Mouse (Mus musculus) CH12.LX (cell line): ENCODE measurements at regions not wholly inside any gene's neighbourhood (a gene's known extent, or its start where the extent isn't known, plus 50 kb on each side); places are given as distances from the start of the nearest gene placed in this dataset.

Experiments used
- DNase-seq: peaks from one replicate; pipeline ENCODE4 v3.0.0-alpha.2; 2013; ENCODE audit errors: extremely low read depth
- H3K27ac ChIP-seq: 2 replicates; pipeline ENCODE4 v1.5.1; 2012; ENCODE audit warnings: low read depth, mild to moderate bottlenecking, control low read depth, moderate library complexity; ENCODE audit not compliant: insufficient read depth
- H3K27me3 ChIP-seq: replicated peaks from 2 replicates; pipeline ENCODE3; 2012; ENCODE audit warnings: inconsistent platforms
- H3K36me3 ChIP-seq, 2 experiments: replicated peaks in 1 of 2; 2 replicates each; pipeline versions ENCODE3 to v1.6.1; 2012; ENCODE audit warnings: inconsistent platforms in 1 of 2, low read length in 1 of 2, mild to moderate bottlenecking in 1 of 2, mixed read lengths in 1 of 2, moderate library complexity in 1 of 2; ENCODE audit not compliant: control insufficient read depth in 1 of 2, insufficient read depth in 1 of 2
- H3K4me1 ChIP-seq, 2 experiments: 2 replicates each; pipeline ENCODE4 v1.6.1; 2012; ENCODE audit warnings: inconsistent platforms in 1 of 2, moderate library complexity in 1 of 2; ENCODE audit not compliant: insufficient read depth in 2 of 2, control insufficient read depth in 1 of 2
- H3K4me2 ChIP-seq: 2 replicates; pipeline ENCODE4 v1.6.1; 2012; ENCODE audit warnings: low read depth, mild to moderate bottlenecking, control low read depth; ENCODE audit not compliant: poor library complexity, insufficient read depth, severe bottlenecking
- H3K4me3 ChIP-seq, 3 experiments: fragments of 150-350 bp in 1 of 3; sonication (generic) in 1 of 3; replicated peaks in 1 of 3; 2 replicates each; pipeline versions ENCODE3 to v1.5.1; 2011 to 2012; ENCODE audit warnings: low read depth in 2 of 3, low read length in 2 of 3, mild to moderate bottlenecking in 2 of 3, moderate library complexity in 2 of 3, control low read depth in 1 of 3, improper control_type of control experiment in 1 of 3, inconsistent platforms in 1 of 3, mixed read lengths in 1 of 3; ENCODE audit not compliant: poor library complexity in 1 of 3
- H3K79me2 ChIP-seq: replicated peaks from 2 replicates; pipeline ENCODE4 v1.6.1; 2012; ENCODE audit warnings: mild to moderate bottlenecking, moderate library complexity; ENCODE audit not compliant: control insufficient read depth, poor library complexity, insufficient read depth, severe bottlenecking; ENCODE audit errors: extremely low read depth
- H3K9ac ChIP-seq: 2 replicates; pipeline ENCODE4 v1.6.1; 2012; ENCODE audit warnings: low read depth, mild to moderate bottlenecking, control low read depth, moderate library complexity; ENCODE audit not compliant: insufficient read depth
- H3K9me3 ChIP-seq: replicated peaks from 2 replicates; pipeline ENCODE3; 2012; ENCODE audit warnings: low read length, inconsistent platforms, mixed read lengths
- CHD1 ChIP-seq: IDR thresholded peaks from 2 replicates; pipeline ENCODE4 v1.6.1; 2012; ENCODE audit warnings: low read depth, low read length, improper control_type of control experiment, inconsistent platforms
- E2F4 ChIP-seq: IDR thresholded peaks from 2 replicates; pipeline ENCODE4 v1.6.1; 2011; ENCODE audit warnings: low read depth, low read length, improper control_type of control experiment; ENCODE audit not compliant: insufficient replicate concordance
- ETS1 ChIP-seq: conservative IDR thresholded peaks from 2 replicates; pipeline ENCODE4 v1.6.1; 2012; ENCODE audit warnings: low read depth, mild to moderate bottlenecking, inconsistent platforms, low read length, improper control_type of control experiment, moderate library complexity
- GABPA ChIP-seq: IDR thresholded peaks from 2 replicates; pipeline ENCODE4 v1.6.1; 2012; ENCODE audit warnings: low read depth, low read length, improper control_type of control experiment, inconsistent platforms; ENCODE audit not compliant: insufficient replicate concordance
- HCFC1 ChIP-seq: IDR thresholded peaks from 2 replicates; pipeline ENCODE4 v1.6.1; 2012; ENCODE audit warnings: low read depth, mild to moderate bottlenecking, inconsistent platforms, low read length, improper control_type of control experiment
- IRF4 ChIP-seq: IDR thresholded peaks from 2 replicates; pipeline ENCODE4 v1.6.1; 2014; ENCODE audit warnings: low read depth, mild to moderate bottlenecking, inconsistent platforms, low read length, improper control_type of control experiment
- JUN ChIP-seq: IDR thresholded peaks from 2 replicates; pipeline ENCODE4 v1.6.1; 2011; ENCODE audit warnings: low read depth, mild to moderate bottlenecking, low read length, improper control_type of control experiment, moderate library complexity; ENCODE audit not compliant: insufficient read depth
- JUND ChIP-seq: conservative IDR thresholded peaks from 2 replicates; pipeline ENCODE4 v1.6.1; 2011; ENCODE audit warnings: low read depth, low read length, improper control_type of control experiment
- MAFK ChIP-seq: IDR thresholded peaks from 2 replicates; pipeline ENCODE4 v1.6.1; 2011; ENCODE audit warnings: low read length, improper control_type of control experiment; ENCODE audit not compliant: insufficient replicate concordance
- MAX ChIP-seq: IDR thresholded peaks from 2 replicates; pipeline ENCODE4 v1.6.1; 2011; ENCODE audit warnings: low read length, improper control_type of control experiment
- MYC ChIP-seq: IDR thresholded peaks from 2 replicates; pipeline ENCODE4 v1.6.1; 2011; ENCODE audit warnings: low read depth, mild to moderate bottlenecking, improper control_type of control experiment, low read length
- NELFE ChIP-seq: IDR thresholded peaks from 2 replicates; pipeline ENCODE4 v1.6.1; 2011; ENCODE audit warnings: low read depth, low read length, improper control_type of control experiment
- PAX5 ChIP-seq: IDR thresholded peaks from 2 replicates; pipeline ENCODE4 v1.6.1; 2012; ENCODE audit warnings: low read length, inconsistent platforms, mixed read lengths
- POLR2A ChIP-seq: IDR thresholded peaks from 2 replicates; pipeline ENCODE4 v1.6.1; 2011; ENCODE audit warnings: low read depth, mild to moderate bottlenecking, improper control_type of control experiment, low read length
- POLR2AphosphoS2 ChIP-seq: IDR thresholded peaks from 2 replicates; pipeline ENCODE4 v1.6.1; 2011; ENCODE audit warnings: low read depth, low read length, improper control_type of control experiment
- RAD21 ChIP-seq: IDR thresholded peaks from 2 replicates; pipeline ENCODE4 v1.6.1; 2011; ENCODE audit warnings: low read depth, mild to moderate bottlenecking, low read length, improper control_type of control experiment, moderate library complexity
- SIN3A ChIP-seq: IDR thresholded peaks from 2 replicates; pipeline ENCODE4 v1.6.1; 2012; ENCODE audit warnings: low read length, improper control_type of control experiment, inconsistent platforms
- TBP ChIP-seq: conservative IDR thresholded peaks from 2 replicates; pipeline ENCODE4 v1.6.1; 2011; ENCODE audit warnings: low read depth, low read length, improper control_type of control experiment
- TCF12 ChIP-seq: IDR thresholded peaks from 2 replicates; pipeline ENCODE4 v1.6.1; 2014; ENCODE audit warnings: low read depth, mild to moderate bottlenecking, inconsistent platforms, low read length, improper control_type of control experiment
- UBTF ChIP-seq: IDR thresholded peaks from 2 replicates; pipeline ENCODE4 v1.6.1; 2012; ENCODE audit warnings: low read depth, mild to moderate bottlenecking, inconsistent platforms, low read length, improper control_type of control experiment, moderate library complexity
- USF2 ChIP-seq: conservative IDR thresholded peaks from 2 replicates; pipeline ENCODE4 v1.6.1; 2011; ENCODE audit warnings: low read depth, low read length, improper control_type of control experiment
- ZC3H11A ChIP-seq: IDR thresholded peaks from 2 replicates; pipeline ENCODE4 v1.6.1; 2012; ENCODE audit warnings: low read depth, mild to moderate bottlenecking, inconsistent platforms, low read length, improper control_type of control experiment
- ZKSCAN1 ChIP-seq: IDR thresholded peaks from 2 replicates; pipeline ENCODE4 v1.6.1; 2012; ENCODE audit warnings: low read depth, inconsistent platforms, low read length, improper control_type of control experiment, borderline replicate concordance
- ZMIZ1 ChIP-seq: IDR thresholded peaks from 2 replicates; pipeline ENCODE4 v1.6.1; 2012; ENCODE audit warnings: low read depth, mild to moderate bottlenecking, inconsistent platforms, low read length, improper control_type of control experiment
- ZNF384 ChIP-seq: IDR thresholded peaks from 2 replicates; pipeline ENCODE4 v1.6.1; 2012; ENCODE audit warnings: low read depth, low read length, improper control_type of control experiment, inconsistent platforms
- dilution Hi-C: fragments of 300-500 bp; cut with MboI; formaldehyde crosslinking; loops from 2 replicates; pipeline ENCODE4 v1.14.3; 2020; ENCODE audit warnings: low sequenced_read_pairs; ENCODE audit not compliant: extremely low pct_unique_long_range_greater_than_20kb, extremely low pct_ligation_motif_present
- in situ Hi-C: fragments of 300-500 bp; cut with MboI; formaldehyde crosslinking; loops from 3 replicates; pipeline ENCODE4 v1.14.3; 2019; ENCODE audit warnings: low sequenced_read_pairs, low pct_ligation_motif_present, low pct_unique_long_range_greater_than_20kb, mixed read lengths

DNA sequence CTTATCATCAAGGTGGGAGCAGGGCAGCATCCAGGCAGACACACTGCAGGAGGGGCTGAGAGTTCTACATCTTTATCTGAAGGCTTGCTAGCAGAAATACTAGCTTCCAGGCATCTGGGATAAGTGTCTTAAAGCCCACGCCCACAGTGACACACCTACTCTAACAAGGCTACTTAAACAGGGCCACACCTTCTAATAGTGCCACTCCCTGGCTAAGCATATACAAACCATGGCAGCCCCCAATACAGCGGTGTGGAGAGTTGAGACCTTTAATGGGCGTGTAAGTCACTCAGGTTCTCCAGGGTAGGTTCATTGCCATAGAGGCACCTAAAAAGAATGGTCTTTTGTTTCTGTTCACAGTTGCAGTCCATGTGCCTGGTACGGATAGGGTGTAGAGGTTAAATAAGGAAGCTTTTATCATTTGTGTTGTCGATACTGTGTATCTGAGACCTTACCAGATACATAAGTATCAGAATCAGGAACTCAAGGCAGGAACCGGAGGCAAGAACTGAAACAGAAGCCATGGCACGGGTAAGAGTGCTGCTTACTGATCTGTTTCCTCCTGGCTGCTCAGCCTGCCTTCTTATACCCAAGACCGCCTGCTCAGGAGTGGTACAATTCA lies 69.0 kb upstream of the Atrnl1 start:
- Histone ChIP-seq H3K4me1 (peaks cover 12 to 42% of the 10 kb centered on the region in 2 experiments), H3K4me3 (no peak overlapping the region), H3K36me3 (no peaks in the 10 kb centered on the region), H3K9ac (no peak overlapping the region), H3K4me2 (no peak overlapping the region), H3K27me3 (no peaks in the 10 kb centered on the region), H3K9me3 (no peaks in the 10 kb centered on the region), H3K27ac (no peak overlapping the region), H3K79me2 (no peaks in the 10 kb centered on the region)
- no peak for DNase-seq
- dilution Hi-C loops (no loop called here), in situ Hi-C loops (no loop called here)
- TF ChIP-seq POLR2AphosphoS2 (no peak), TCF12 (no peak), TBP (no peak), ZMIZ1 (no peak), MAX (no peak), IRF4 (no peak), PAX5 (no peak), SIN3A (no peak), USF2 (no peak), ZKSCAN1 (no peak), E2F4 (no peak), POLR2A (no peak), GABPA (no peak)

DNA sequence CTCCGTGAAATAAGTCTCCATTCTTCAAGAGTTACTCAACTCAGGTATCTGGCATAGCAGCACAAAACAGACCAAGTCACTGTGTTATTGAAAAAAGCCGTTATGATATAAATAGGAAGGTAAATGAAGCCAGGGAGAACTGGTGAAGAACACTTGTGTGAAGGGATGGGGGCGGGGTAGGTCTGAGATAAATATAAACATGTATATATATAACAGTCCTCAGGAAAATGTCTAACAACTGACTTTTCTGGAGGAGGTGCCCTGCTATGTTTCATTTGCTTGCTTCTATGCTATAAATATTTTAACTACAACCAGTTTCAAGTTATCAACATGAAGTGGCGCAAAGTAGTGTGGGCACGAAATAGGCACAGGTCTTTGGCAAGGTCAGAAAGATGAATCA lies 68.3 kb upstream of the Atrnl1 start:
- in situ Hi-C loops, result no loop called here
- dilution Hi-C loops, result no loop called here
- TF ChIP-seq JUN (no peak), ETS1 (no peak), NELFE (no peak), JUND (no peak), TBP (no peak), CHD1 (no peak), USF2 (no peak), HCFC1 (no peak), MAFK (no peak), ZC3H11A (no peak), POLR2AphosphoS2 (no peak), MYC (no peak), POLR2A (no peak), GABPA (no peak), ZNF384 (no peak), RAD21 (no peak), UBTF (no peak), ZMIZ1 (no peak)
- no peak for DNase-seq
- peaks cover 12 to 41% of the 10 kb centered on the region in 2 experiments for H3K4me1 ChIP-seq
- no peak overlapping the region for H3K27ac ChIP-seq
- no peaks in the 10 kb centered on the region for H3K36me3 ChIP-seq
- no peak overlapping the region for H3K4me3 ChIP-seq
- no peaks in the 10 kb centered on the region for H3K79me2 ChIP-seq
- H3K27me3 ChIP-seq, result no peaks in the 10 kb centered on the region
- no peak overlapping the region for H3K9ac ChIP-seq
- H3K9me3 ChIP-seq, result no peaks in the 10 kb centered on the region
- no peak overlapping the region for H3K4me2 ChIP-seq
